Mouse (Mus musculus): ENCODE measurements around the gene Card14.
"Not testable (repeated sequence)": the region's sequence is repeated elsewhere in the genome, so short reads cannot be mapped to it uniquely, and the experiment has no call there.

Gene Card14

DNA sequence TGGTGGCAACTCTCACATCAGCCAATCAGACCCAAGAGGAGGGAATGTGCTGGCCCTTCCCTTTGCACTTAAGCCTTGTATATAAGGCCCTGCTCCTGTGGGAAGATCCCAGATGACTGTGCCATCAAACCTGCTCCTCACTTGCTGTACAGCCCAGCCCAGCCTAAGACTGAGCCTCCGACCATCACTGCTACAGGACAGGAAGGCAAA lies at the start of gene Card14:
Gene Card14, plus strand, starts transcription at position 111 of the 210 bp plus-strand sequence.
- no peak for DNase-seq (ENCODE audit: low read depth, low spot score)

DNA sequence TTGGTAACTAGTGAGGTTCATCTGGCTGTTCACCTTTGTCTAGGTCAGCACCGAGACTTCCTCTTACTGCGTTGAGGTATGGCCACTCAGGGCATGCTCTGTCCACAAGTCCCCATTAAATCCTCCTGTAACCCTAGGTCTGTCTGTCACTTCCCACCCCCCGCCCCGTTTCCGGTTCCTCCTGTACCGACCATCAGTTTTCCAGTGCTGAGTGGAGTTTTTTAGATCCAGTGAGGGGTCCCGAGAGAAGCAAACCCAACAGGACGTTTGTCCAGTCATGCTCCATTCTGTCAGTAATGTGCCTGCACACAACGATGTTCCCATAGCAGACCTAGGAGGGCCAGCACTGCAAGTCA lies 49.4 kb upstream of the Card14 start:
- no peak for DNase-seq (ENCODE audit: low read depth, low spot score)

DNA sequence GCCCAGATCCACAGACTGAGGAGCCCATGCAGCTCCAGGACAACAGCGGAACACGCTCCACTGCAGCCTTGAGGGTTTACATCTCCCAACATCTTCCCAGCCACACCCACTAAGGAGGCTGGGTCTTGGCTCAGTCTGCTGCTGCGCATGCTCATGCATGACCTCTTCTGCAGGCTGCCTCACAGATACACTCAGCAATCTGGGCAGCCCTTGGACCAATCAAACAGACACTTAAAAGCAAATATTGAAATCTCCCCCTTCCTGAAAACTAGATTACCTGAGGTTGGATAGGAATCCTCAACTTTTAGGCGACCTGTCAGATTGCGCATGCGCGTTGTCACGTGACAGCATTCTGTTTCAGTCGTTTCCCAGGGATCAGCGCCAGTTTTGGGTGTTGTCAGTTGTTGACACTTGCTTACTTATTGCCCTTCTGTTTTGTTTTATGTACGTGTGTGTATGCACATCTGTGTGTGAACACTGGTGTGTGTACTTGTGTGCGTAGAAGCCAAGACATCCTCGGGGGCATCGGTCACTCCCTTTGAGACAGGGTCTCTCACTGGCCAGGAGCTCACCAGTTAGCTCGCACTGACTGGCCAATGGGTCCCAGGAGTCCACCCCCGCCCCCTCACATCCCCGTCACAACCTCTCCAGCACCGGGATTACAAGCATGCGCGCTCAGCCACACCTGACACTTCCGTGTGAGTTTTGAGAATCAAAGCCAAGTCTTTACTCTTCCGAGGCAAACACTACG lies 48.8 kb upstream of the Card14 start:
- peak; percentile 58 for DNase-seq (ENCODE audit: low read depth, low spot score)

DNA sequence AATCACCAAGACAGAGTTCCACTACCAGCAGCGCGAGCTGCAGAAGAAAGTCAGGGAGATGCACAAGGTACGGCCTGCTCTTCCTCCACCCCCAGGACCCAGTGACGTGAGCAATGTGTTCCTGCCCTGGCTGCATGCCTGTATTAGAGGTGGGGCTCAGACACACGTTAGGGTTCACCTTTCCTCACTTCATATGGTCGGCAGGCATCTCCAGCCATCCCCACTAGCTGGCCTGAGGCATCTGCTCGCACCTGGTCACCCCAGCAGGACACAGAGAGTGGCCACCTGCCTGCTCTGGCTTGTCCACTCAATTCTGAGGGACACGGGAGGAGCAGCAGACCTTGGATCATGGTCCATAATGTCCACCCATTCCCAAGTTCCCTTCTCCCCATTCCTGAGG lies 47.6 kb upstream of the Card14 start:
- no peak for DNase-seq (ENCODE audit: low read depth, low spot score)

DNA sequence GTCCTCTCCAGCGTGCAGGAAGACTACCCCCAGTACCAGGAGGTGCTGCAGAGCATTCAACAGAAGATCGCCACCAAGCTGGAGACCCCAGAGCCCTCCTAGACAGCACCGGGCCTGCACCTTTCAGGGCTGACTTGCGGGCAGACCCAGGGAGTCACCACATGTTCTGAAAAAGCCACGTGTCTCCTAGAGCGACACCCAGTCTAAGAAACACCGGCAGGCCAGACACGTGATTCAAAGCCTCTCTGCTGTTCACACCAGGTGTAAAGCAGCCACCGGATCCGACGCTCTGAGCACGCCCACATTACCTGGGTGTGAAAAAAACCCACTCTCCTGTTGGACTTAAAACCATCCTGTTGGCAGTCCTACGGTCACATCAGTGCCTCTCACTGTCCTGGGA lies 43.2 kb upstream of the Card14 start:
- DNase-seq (ENCODE audit: low read depth, low spot score), result no peak

DNA sequence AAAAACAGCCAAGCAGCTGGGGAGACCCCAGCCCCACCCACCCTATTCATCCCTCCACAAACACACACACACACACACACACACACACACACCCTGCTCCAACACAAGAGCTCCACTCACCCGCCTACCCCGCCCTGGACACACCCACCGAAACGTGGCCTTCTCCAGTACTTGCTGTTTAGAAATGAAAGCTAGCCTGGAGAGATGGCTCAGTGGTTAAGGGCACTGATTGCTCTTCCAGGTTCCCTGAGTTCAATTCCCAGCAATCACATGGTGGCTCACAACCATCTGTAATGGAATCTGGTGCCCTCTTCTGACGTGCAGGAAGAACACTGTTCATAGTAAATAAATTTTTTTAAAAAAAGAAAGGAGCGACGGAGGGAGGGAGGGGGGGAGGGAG lies 41.8 kb upstream of the Card14 start:
- no peak for DNase-seq (ENCODE audit: low read depth, low spot score)

DNA sequence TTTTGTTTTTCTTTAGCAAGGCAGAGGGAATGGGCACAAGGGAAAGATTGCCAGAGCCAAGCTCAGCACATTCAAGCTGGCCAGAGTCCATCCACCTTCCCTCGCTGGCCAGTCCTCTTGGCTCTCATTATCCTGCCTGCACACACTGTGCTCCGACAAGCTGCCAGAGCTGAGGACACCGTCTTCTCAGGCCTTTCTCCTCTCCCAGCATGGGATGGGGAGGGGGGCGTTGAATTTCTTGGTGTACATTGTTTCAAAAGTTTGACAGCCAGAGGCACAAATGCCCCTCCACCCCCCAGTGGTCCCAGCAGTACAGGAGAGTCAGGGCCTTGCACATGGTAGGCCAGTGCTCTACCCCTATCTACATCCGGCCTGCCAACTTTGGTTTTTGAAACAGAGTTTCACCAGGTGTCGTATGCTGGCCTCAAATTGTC lies 40.3 kb upstream of the Card14 start:
- no peak for DNase-seq (ENCODE audit: low read depth, low spot score)

DNA sequence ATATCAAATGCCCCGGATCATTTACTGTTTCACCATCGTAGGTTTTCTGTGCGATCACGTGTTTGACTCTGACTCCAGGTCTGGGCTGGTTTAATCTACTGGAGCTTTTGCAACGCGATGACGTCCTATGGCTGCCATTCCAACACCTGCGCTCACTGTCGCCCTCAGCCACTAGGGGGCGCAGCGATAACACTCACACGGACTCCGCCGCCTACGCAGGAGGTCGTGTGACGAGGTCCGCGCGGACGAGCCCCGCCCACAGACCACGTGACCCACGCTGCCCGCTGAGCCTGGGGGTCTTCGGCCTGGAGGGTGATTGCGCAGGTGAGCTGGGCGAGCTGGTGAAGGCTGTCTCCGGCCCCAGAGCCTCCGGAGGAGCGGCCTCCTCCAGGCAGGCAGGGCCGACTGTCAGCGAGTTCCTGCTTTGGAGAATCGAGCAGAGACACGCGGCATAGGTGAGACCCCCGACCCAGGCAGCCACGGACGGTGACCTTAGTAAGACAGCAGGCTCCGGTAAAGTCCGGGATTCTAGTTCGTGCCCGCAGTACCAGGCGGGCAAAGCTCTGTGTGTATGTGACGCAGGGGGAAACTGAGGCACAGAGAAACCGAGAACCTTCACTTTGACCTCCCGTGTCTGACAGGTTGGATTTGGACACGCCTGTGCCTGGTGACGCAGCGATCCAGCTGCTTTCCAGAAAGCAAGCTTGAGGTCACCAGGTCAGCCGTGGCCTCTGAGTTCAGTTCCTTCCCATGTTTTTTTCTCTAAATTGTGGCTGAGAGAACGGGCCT lies 39.6 kb upstream of the Card14 start, which contains the start of gene Gaa:
Gene Gaa, plus strand, starts transcription at position 120 of the 789 bp plus-strand sequence.
- peak; percentile 95 for DNase-seq (ENCODE audit: low read depth, low spot score)

DNA sequence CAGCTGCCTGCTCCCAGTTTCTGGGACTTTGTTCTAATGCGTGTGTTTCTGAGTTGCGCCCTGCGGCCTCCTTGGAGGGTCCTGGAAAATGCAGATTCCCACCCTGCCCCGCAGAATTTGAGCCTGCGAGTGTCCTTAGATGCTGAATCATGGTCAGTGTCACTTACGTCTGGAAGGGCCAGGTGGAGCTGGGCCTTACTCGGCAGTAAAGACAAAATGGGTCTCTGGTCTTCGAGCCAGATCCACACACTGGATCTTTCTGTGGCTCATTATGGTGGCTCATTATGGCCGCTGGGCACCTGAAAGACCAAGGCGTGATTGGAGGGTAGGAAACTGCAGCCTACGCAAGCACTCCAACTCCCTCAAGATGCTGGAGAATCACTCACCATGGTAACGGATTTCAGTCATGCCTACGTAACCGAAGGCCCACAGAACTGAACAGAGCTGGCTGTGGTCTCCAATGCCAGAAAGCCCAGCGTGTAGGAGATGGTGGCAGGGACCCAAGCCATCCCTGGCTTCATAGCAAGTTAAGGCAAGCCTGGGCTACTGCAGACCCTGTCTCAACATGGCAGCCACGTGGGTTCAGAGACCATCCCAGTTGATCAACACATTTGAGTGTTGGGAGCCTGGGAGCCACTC lies 38.9 kb upstream of the Card14 start:
- DNase-seq (ENCODE audit: low read depth, low spot score), result no peak

DNA sequence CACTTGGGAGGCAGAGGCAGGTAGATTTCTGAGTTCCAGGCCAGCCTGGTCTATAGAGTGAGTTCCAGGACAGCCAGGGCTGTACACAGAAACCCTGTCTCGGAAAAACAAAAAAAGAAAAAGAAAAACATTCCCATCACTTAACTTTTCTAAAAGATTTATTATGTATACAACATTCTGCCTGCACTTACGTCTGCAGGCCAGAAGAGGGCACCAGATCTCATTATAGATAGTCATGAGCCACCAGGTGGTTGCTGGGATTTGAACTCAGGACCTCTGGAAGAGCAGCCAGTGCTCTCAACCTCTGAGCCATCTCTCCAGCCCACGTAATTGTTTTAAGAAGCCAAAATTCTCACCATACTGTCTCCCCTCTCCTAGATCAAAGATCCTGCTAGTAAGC lies 35.1 kb upstream of the Card14 start:
- not testable (repeated sequence) for DNase-seq (ENCODE audit: low read depth, low spot score)

DNA sequence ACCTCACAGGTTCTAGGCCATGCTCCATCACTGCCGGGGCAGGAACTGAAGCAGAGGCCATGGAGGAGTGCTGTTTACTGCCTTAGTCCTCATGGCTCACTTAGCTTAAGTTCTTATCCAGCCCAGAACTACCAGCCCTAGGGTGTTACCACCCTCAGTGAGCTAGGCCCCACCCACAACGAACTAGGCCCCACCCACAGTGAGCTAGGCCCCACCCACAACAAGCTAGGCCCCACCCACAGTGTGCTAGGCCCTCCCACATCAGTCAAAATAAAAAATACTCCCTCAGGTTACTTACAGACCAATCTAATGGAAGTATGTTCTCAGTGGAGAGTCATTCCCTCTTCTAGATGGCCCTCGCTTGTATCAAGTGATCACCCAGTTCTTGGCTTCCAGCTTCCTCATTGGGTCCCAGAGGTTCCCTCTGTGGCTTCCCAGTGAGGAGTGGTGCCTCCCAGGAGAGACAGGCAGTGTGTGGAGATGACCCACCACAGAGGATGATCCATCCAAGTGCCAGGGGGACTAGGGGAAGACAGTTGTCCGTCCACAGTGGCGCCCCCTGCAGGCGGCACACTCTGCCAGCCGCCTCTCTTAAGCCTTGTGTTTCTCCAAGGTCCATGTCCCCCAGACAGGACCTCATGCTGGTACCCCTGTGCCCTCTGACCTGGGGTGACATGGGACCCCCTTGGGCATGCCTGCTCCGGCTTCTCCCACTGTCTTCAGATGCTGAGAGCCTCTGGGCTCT lies 34.2 kb upstream of the Card14 start:
- no peak for DNase-seq (ENCODE audit: low read depth, low spot score)

DNA sequence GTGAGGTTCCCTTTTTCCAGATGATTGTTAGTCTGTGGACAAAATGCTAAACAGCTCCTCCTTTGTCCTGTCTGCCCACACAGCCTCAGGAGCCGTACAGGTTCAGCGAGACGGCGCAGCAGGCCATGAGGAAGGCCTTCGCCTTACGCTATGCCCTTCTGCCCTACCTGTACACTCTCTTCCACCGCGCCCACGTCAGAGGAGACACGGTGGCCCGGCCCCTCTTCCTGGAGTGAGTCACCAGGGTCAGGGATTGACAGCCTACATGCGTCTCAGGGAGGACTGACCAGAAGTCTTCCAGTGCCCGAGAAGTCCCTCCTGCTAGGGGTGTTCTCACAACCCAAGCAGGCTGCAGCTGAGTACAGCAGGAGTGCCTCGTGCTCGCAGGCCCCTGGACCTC lies 26.5 kb upstream of the Card14 start:
- DNase-seq (ENCODE audit: low read depth, low spot score), result no peak

DNA sequence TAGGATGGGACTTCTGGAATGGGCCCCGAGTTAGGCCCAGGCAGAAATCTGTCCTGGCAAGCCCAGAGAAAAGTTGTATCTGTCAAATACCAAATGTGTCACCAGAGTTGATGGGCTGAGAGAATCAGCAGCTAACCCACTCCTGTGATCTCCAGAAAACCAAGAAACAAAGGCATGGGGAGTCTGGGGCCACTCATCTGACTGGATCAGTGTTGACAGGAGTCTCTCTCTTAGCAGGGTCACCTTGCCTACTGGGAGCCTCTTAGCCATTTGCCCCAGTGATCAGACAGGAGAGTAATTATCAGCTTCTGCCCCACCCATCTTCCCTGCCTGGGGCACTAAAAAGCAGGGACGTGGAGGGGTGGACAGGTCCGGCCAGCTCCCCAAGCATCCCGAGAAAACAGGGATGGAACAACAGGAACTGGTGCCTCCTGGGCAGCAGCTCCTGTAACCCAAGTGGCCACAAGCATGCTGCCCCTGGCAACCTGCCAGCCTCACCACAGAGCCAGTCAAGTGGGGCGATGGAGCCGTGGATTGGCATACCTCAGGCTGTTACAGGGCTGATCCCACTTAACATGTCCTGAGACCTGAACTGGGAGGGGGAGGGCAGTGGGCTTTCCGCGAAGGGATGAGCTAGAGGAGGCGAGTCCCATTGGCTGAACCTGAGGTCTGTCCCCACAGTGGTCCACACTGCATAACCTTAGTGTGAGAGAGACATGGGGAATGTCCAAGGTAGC lies 21.6 kb upstream of the Card14 start:
- DNase-seq (ENCODE audit: low read depth, low spot score), result no peak

DNA sequence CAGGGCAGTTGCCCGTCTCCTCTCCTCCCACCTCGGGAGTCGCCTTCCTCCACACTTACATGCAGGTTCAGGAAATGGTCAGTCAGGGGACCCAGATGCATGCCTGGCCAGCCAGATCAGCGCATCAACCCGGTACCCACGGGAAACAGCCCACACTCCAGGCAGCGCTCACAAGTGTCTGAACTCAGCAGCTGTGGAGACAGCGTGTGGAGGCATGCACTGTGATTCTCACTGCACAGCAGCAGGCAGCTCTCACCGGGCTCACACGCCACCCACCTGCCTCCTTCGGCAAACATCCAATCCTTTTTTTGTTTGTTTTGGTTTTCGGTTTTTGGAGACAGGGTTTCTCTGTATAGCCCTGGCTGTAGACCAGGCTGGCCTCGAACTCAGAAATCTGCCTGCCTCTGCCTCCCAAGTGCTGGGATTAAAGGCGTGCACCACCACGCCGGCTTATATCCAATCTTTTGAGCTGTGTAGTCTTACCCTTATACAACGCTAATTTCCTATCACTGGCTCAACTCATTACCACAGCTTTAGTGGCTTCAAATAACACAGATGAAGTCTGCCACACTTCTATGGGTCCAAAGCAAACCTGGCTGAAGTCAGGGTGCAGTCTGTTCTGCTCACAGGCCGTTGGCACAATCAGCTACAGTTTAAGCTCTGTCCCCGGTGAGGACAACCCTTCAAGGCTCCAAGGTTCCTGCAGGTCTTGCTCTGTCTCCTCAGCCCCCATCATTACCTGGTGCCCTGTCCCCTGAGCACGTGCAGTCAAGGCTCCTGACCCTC lies 20.2 kb upstream of the Card14 start:
- no peak for DNase-seq (ENCODE audit: low read depth, low spot score)

DNA sequence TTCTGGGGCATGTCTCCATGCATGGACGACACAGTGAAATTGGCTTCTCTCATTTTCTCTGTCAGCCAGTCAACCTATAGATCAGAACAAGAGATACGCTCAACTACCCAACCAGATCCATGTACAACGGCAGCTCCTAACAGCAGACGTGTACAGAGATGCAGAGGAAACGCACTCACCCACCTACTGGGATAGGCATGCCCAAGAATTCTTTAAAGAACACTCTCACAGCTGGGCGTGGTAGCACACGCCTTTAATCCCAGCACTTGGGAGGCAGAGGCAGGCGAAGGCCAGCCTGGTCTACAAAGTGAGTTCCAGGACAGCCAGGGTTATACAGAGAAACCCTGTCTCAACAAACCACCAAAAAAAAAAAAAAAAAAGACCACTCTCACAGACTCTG lies 14.7 kb upstream of the Card14 start:
- not testable (repeated sequence) for DNase-seq (ENCODE audit: low read depth, low spot score)

DNA sequence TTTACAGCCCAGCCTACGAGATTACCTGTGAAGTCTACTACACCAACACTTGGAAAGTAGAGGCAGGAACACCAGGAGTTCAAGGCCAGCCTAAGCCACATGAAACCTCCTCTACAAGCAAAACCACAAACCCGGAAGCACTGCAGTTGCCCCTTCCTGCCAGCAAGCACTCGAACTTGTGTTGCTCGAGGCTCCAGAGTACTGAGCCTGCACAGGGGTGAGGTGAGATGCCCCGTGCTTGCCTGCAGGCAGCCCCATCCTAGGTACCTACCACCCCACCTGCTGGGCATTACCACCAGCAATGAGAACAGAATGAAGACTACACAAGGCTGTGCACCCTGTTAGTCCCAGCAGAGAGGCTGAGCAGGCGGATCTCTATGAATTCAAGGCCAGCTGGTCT lies 9.6 kb upstream of the Card14 start:
- no peak for DNase-seq (ENCODE audit: low read depth, low spot score)

DNA sequence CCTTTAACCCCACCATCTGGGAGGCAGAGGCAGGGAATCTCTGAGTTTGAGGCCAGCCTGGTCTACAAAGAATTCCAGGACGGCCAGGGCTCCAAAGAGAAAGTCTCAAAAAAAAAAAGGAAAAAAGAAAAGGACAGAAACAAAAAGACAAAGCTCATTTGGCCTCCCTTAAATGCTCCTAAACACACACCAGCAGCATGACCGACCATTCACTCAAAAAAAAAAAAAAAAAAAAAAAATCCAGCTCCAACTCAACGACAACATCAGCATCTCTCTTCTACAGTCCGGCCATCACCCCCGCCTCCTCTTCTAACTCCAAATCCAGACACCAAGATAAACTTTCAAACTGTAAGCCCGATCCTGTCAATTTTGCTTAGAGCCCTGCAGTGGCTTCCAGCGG lies 8.7 kb upstream of the Card14 start:
- DNase-seq (ENCODE audit: low read depth, low spot score), result no peak

DNA sequence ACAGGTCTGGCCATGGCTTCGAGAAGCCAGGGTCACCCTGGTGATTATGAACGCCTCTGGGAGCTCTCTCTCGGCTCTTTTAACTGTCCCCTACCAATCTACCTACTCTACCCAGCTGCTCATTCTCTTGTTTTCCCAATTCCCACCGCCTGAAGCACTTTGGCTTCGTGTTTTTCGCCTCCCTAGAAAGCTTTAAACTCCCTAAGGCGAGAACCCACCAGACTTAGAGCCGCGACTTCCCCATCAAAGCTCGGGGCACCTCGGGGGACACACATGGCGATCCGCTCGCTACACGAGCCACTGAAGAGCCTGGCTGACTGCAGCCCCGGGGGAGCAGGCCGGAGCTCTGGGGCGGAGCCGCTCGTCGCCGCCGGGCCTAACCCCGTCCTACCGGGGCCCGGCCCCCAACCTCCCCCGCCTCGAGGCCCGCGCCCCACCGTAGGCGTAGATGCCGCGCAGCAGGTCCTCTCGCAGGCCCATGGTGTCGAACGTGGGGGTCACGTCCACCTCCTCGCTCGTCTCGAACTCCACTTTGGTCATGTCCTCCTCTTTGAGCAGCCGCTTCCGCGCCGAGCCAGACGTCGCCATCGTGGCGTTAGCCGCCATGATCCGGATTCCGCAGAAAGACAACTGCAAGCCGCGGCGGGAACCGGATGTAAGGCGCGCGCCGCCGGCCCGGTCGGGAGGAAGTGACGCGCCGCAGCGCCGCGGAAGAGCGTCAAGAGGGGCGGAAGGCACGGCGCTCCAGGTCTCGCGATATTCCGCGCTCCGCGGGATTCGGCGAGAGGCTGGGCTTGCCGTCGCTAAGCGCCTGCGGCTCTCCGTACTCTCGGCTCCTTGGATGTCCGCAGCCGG lies 8.0 kb upstream of the Card14 start, which contains the start of gene Eif4a3:
Gene Eif4a3, minus strand, starts transcription at position 699 of the 855 bp plus-strand sequence.
- peak; percentile 99 for DNase-seq (ENCODE audit: low read depth, low spot score)

DNA sequence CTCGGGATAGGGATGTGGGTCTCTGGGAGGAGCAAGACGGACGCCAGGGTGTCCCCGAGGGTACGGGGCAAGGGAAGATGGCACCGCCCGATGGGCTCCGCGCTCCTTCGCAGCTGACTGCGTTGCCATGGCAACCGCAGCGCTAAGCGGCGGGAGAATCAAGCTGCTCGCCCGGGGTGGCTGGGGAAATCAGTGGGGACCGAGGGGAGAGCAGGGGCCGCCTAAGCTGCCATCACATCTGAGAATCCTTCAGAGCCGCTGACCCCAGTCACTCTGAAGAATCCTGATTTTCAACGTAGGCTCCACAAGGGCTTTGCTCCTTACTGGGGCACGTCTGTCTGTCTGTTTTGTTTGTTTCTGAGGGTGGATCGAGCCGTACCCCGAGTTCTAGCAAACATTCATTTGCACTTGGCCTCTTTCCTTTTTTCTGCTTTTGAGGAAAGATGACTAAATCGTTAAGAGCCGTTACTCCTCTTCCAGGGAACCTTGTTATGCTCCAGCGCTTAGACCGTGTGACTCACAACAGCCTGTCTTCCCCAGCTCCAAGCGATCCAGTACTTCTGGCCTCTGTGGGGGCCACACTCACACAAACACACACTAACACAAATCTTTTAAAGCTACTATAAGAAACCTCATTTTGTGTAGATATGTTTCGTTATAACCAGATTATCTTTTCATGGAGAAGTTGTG lies 7.2 kb upstream of the Card14 start:
- no peak for DNase-seq (ENCODE audit: low read depth, low spot score)

Measured in mesoderm, embryonic 11.5 days (tissue).